Mouse (Mus musculus): ENCODE data around the gene Myo5c.

Gene Myo5c

DNA sequence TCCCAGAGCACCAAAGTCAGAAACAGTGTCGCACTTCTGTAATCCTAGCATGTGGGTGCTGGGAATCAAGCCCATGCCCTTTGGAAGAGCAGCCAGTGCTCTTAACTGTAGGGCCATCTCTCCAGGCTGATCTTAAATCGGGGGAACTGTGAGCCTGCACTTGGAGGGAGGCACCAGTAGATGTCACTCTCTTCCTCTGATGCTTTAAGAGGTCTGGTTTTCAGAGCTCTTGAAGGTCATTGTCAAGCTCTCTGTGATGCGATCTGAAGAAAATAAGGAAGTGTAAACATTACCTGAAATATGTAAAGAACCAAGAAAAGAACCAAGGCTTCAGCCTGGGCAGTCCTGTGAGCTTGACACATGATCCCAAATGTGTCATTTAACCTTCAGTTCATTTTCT, 51.0 kb downstream of the Myo5c start:
- DNase-seq: peak in 1 of 2 experiments; percentile 33

DNA sequence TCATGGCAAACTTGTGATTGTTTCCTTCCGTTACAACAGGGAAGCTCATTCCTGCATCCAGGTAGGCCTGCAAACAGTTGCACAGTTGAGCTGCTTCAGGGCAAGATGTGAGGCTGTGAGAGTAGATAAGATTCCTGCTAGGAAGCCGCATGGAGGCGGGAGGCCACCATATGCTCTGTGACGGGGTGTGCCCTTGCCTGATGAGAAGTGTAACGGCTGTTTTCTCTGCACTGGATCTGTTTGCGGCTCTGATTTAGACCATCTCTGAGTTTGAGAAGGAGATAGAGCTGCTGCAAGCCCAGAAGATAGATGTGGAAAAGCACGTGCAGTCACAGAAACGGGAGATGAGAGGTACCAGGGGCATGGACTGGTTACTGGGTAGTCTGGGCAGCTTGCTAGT, 51.8 kb downstream of the Myo5c start:
- no peak for DNase-seq

DNA sequence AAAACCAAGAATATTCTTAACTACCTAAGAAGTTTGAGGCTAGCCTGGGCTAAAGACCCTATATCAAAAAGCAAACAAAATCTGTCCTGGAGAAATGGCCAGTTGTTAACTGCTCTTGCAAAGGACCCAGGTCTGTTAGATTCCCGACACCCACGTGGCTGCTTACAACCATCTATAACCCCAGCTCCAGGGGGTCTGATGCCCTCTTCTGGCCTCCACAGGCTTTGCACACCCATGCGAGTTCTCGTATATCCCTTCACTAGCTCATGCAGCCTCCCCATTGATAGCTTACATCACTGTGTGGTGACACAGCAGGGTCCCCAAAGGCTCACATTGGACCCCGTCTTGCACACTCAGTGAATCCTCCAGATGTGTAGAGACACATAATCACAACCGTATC, 53.5 kb downstream of the Myo5c start:
- DNase-seq: no peak

DNA sequence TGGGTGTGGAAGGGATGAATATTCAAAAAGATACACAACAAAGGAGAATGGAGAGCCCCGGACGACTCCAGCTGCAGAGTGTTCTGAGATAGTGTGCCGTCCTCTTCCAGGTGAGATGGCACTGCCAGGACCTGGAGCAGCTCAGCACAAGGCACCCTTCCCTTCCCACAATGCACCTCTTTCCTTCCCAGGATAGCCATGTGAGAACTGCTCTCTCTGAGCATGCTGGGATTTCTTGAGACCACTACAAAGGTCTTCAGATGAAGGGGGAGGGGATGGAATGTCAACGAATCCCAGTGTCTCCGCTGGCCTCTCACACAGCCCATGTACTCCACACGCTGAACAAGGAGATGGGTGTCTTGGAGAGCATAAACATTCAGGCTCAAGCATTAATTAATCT, 55.8 kb downstream of the Myo5c start:
- DNase-seq: no peak

DNA sequence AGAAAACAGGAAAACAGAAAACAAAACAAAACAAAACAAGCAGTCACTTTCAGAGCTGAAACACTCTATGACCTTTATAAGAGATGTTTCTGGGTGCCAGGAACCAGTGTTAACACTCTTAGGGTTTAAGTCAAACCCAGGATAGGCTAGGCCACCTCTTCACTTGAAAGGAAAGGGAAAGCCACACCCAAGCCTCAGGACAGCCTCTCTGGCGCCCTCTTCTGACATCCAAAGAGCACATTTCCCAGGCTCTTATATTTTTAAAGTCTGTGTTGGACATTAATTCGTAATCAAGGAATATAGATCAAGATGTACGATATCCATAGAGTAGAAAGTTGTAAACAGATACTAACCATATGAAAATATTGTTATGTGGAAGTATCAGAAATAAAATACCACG, 57.7 kb downstream of the Myo5c start:
- DNase-seq: peak in 1 of 2 experiments; percentile 38

DNA sequence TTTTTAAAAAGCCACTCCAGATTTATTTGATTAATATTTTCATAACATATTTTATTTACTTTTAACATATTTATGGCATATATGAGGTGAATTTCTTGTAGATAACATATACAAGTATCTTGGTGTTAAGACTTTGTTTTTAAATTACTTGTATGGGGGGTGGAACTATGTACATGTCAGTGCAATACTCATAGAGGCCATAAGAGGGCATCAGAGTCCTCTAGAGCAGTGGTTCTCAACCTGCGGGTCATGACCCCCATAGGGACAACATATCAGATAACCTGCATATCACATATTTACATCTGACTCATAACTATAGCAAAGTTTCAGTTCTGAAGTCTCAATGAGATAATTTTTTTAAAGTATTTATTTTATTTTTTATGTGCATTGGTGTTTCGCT, 67.5 kb downstream of the Myo5c start:
- no peak for DNase-seq

DNA sequence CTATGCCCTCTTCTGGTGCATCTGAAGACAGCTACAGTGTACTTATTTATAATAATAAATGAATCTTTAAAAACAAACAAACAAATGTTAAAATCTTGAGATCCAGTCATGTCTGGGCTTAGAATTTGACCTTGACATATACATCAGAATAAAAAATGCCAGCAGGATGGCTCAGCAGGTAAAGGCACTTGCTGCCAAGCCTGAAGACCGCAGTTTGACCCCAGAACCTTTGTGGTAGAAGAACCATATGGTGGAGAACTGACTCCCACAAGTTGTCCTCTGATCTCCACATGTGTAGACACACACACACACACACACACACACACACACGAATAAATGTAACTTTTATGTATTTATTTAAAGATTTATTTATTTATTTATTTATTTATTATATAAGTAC, 71.2 kb downstream of the Myo5c start:
- no peak for DNase-seq

DNA sequence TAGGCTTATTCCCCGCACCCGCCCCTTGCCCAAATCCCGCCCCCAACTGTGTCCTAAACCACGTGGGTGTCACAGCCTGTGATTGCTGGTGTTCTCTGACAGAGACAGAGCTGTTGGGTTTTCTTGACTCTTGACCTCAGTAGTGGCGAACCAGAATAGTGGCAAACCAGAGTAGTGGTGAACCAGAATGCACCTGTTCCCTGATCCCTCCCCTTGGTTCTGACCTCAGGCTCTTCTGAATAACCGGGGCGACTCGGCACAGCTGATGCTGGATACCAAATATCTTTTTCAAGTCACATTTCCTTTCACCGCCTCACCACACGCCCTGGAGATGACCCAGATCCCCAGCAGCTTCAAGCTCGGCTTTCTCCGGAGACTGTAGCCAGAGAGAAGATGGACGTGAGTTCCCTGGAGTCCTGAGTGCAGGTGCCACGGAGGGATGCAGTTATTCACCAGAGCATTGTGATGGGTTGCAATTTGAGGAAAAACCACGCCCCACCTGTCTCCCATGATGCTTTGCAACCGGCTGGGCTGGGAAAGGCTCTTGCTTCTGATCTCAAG, 72.0 kb downstream of the Myo5c start:
- no peak for DNase-seq

DNA sequence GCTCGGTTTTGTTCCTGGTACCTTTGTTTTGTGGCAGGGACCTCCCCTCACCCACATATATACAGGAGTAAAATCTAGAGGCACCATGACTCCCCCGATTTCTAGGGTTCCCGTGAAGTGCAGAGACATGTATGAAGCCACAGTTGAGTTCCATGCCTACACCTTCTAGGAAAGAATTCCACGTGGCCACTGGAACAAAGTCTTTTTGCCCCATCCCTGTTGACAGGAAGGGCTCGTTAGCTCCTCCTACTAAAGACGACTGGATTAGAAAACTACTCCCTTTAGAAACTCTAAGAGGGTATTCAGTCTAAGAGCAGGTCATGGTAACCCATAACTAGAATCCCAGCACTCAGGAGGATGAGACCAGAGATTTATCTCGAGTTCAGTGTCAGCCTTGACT, 72.5 kb downstream of the Myo5c start:
- DNase-seq: no peak

DNA sequence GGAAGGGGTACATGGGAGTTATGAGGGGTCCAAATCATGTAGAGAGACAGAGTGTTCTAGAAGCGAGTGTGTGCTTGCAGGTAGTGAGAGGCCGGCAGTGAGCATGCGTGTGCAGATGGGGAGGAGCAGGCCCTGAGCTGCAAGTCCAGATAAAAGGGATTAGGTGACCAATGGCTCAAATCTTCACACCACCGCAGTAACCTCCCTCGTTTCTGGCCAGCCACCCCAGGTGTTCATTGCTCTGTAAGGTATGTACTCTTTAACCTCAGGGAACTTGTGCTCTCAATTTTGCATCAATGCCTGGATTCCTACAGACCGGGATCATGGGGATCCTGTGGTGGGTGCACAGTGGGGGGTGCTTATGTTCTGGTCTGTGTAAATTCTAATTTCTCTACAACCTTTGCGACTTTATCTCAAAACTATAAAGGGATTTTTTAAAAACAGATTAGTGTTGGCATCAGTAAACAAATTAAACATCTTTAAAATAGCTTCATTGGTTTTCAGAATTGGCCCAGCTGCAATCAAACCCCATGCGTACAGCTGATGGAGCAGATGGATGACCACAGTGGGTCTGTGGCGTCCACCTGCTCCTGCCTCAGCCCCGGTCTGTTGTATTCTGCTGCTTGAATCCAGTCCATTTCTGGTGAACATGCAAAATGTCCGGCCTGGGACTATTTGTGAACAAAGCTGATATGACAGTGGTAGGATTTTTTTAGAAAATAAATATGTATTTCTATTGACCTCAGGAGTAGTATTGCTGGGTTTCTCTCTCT, 74.5 kb downstream of the Myo5c start, which contains the start of gene Gnb5:
Gene Gnb5 (plus strand): TSS at position 163 of the 773 bp plus-strand sequence.
- no peak for DNase-seq

DNA sequence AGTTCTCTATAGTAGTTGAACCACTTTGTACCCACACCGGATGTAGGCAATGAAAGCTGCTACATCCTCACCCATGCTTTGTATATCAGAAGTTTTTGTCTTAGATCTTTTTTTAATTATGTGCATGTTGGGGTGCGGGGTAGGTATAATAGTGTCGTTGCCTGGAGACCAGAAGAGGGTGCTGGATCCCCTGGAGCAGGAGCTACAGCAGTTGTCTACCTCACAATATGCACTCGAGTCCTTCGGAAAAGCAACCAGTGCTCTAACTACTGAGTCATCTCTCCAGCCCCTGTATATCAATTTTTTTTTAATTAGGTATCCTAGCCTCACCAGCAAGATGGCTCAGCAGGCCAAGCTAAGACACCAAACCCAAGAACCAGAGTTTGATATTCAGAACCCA, 75.2 kb downstream of the Myo5c start:
- DNase-seq: no peak

DNA sequence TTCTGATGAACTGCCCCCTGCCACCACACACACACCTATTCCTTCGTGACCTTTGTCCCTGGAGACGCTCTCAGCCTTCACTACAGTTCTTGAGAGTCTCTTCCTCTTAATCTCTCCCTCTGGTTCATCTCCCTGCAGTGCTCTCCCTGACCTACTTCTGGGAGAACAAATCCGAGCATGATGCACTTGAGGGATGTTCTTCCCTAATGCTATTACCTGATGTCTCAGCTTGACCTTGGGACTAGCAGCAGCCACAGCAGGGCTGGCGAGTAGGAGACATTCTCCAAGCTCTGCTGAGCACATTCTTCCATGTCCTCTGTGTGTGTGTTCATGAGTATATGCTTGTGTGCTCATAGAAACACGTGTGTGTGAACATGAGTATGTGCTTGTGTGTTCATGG, 76.8 kb downstream of the Myo5c start:
- no peak for DNase-seq

DNA sequence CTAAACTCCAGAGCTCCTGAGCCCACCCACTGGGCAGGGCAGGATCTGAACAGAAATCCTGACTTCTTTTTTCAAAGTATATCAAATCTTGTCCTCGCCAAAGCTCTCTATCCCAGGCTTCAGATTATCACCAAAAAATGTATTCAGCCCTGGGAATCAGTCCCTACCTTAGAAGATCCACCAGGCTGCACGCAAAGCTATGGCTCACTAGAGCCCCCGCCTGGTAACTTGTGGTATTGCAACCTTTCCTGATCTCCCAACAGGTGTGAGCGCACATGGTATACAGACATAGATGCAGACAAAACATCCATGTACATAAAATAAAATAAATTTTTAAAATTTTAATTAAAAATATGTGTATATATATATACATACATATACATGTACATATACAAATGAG, 80.2 kb downstream of the Myo5c start:
- peak; percentile 42 to 78 for DNase-seq

DNA sequence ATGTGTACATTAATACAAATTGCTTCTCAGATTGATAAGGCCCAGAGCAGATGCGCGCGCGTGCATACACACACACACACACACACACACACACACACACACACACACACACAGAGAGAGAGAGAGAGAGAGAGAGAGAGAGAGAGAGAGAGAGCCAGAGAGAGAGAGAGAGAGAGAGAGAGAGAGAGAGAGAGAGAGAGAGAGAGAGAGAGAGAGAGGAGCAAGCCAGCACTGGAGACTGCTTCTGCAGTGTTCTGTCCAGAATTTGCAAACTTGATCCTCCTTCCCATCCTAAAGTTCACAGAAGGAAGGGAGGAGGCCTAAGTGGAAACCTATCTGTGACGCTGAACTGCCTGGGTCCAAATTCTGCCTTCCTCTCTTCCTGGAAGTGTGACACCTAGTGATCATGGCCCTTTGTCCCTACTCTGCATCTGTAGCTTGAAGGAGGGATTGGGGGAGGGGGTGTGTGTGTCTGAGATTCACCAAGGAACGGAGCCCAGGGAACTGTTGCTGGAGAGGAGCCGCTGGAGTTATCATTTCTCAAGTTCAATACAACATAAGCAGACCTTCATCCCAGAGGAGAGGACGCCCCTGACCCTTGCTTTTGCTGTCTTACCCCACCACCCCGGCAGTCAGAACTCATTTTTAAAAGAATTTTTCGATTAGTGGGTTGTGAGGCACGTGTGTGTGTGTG, 81.5 kb downstream of the Myo5c start:
- no peak for DNase-seq

DNA sequence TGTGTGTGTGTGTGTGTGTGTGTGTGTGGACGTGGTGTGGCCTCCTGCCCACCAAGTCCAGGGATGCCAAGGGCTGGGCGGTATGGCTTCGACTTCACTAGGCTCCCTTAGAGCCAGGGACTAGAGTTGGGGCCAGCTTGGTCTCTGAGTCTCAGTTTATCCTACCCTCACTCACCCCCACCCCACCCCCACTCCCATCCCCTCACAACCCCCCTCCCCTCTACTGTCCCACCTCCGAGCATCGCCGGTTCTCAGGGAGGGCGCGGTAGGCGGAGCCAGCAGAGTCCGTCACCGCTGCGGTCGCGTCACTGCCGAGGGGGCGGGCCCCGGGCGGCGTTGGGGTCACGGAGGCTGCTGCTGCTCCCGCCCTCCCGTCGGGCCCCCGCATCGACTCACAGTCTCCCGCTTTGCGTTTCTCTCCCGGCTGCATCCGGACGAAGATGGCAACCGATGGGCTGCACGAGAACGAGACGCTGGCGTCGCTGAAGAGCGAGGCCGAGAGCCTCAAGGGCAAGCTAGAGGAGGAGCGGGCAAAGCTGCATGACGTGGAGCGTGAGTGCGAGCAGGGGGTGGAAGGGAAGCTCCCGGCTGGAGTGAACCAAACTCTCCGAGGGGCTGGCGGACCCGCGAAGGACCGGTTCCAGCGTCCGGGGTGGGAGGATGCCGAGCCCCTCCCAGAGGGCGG, 82.2 kb downstream of the Myo5c start:
- DNase-seq: peak; percentile 81 to 84

DNA sequence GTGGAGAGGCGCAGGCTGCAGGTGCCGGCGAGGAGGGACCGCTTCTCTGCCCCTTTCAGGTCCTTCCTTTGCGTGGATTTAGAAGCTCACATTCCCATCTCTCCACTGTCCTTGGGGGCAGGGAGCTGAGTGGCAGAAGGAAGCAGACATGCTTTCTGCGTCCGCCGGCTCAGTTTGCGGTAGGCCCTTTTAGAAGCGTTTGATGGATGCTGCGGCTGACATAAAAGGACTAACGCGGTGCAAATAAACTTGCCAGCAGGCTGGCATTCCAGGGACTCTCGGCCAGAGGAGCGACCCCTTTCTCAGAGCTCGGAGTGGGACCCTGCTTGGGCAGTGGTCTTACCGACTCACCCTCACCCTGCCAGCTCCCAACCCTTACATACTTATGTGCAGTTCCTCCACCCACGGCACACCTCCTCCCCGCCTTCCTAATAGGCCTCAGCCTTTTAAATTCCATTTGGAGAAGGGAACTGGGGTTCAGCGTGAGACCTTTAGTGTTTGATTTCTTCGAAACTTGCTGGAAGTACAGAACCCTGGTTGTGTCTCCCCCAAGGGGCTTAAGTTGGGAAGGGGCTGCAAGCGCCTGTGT, 82.8 kb downstream of the Myo5c start:
- DNase-seq: no peak

DNA sequence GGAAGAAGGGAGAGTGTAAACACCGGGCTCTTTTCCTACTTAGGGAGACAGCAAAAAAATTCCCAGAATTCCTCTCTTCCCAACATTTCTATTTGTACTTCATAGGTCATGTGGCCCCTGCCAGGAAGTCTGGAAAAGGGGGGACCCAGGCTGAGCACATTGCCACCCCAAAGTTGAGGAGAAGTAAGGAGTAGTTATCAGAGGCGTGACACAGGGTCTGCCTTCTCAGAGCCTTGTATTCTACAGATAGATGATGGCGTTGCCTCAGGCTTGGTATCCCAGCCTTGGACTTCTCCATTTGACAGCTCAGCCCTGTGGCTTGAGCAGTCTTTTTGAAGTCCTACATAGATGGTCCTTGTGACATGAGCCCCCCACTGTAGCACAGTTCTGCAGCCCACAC, 83.4 kb downstream of the Myo5c start:
- DNase-seq: no peak

DNA sequence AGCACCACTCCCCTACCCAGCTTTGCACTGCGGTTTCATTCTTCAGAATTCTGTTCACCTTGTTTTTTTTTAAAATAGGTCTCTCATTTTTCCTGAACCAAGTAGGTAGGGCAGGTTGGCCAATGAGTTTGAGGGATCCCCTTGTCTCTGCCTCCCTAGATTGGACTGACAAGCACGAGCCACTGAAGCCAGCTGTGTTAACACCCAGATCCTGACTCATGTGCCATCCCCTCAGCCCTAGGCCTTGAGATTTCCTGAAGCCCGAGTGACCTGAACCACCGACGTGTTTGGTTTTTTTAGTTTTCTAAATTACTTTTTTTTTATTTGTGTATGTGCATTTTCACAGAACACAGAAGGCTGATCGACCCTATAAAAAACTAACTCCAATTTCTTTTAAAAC, 85.0 kb downstream of the Myo5c start:
- DNase-seq: no peak

DNA sequence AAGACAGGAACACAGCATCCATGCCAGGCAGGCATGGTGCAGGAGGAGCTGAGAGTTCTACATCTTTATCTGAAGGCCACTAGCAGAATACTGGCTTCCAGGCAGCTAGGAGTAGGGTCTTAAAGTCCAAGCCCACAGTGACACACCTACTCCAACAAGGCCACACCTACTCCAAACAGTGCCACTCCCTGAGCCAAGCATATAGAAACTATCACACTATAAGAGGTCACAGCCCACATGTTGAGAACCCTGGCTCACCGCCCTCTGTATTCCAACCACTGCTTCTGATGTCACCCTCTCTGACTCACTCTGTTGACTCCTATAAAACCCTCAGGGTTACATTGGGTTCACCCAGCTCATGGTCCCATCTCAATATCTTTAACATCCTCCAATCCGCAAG, 86.4 kb downstream of the Myo5c start:
- no peak for DNase-seq

DNA sequence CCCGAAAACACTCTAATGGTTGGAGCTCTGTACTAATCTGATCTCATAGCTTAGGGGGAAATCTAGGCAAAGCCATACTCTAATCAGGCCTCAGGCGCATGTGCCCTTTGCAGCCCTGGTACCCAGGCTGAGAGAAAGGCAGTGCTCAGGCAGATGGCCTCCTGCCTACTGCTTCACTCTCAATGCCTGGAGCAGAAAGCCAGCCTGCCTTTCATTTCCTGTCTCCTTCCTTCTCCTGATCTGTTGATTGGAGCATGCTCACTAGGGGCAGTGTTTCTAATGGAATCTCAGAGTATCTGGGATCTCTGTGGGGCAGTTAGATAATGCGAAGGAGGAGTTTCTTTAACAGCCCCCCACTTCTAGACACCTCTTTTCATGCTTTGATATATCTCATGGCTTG, 87.5 kb downstream of the Myo5c start:
- no peak for DNase-seq

DNA sequence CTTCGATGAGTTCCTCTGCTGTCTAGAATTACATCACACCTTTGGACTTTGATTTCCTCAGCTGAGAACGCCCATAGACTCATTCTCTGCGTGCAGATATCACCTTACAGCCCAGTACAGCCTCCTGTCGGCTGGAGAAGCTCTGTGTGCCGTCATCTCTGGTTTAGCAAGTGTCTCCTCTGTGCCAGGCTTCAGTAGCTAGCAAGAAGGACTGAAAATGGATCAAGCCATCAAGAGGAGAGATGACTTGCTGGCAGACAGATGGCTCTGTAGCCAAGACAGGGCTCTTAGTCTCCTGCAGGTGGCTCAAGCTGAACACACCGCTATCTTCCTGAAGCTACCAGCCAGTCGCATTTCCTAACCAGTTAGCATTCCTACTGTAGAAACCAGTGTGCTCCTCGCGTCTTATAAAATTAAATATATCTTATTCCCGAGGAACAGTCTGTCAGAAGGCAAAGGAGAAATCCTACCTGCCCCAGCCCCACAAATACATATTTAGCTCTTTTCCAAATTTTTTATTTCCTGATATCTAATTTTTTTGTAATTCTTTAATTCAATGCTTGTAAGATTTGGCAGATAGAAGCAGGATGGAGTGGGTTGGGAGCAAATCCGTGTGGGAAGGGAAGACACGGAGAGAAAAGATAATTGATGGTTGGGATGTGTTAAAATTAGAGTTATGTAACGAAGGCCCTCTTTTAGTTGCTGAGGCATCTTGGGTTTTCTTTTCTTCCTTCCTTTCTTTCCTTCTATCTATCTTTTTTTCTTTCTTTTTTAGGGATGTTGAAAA, 90.5 kb downstream of the Myo5c start:
- DNase-seq: no peak

DNA sequence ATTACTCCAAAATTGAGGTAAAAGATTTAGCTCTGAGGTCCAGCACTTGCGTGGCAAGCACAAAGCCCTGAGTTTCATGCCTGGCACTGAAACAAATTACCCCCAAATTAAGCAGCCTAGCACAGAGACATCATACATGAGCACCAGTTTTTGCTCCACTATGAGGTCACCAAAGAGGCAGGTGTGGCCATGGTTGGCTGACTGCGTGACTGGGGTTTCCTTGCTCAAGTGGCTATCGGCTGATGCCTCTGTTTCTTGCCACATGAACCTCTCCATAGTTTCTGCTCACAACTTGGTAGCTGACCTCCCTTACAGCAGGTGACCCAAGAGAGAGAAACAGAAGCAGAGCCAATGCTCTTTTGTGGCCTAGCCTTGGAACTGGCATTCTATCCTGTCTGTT, 96.2 kb downstream of the Myo5c start:
- DNase-seq: no peak

DNA sequence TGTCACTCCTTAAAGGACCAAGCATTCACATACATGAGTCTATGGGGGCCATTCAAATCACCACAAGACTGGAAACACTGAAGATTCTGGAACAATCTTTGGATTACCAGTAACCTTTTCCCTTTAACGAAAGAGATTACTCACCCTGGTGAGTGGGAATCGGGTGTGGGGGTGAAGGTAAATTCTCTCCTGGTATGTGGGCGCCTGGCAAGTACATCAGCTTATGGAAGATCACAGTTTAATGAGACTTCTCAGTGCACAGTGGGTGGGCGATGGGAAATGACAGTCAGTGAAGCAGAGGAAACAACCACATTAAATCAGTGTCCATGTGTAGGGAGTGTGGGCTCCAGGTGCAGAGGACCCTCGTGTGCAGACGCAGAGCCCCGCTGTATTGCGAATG, 99.0 kb downstream of the Myo5c start:
- no peak for DNase-seq
